Mouse (Mus musculus) right cerebral cortex, postnatal 36 days (tissue): ENCODE measurements around the gene Ngdn.
A peak's percentile ranks its signal among the peaks of the same experiment; 100 is the strongest.
"Not testable (repeated sequence)": the region's sequence is repeated elsewhere in the genome, so short reads cannot be mapped to it uniquely, and the experiment has no call there.

ENCODE experiments used
- DNase-seq, 2 experiments: peaks; one replicate each; pipeline ENCODE4 v3.0.0; 2022; ENCODE audit warnings: low spot score in 2 of 2, mixed read lengths in 1 of 2

The Ngdn gene

GRCm38 (mm10) chr14:55029034-55029698, 13.9 kb downstream of the Ngdn start:
- DNase-seq = no peak

- no peak for DNase-seq
These were observed 17.5 kb downstream of the Ngdn start for GRCm38 (mm10) chr14:55032695-55033225.

- DNase-seq = not testable (repeated sequence)
These were observed 28.4 kb downstream of the Ngdn start for GRCm38 (mm10) chr14:55043694-55044093.

- no peak for DNase-seq
These were observed 32.8 kb downstream of the Ngdn start for GRCm38 (mm10) chr14:55047971-55048531.

GRCm38 (mm10) chr14:55052496-55052895, 37.2 kb downstream of the Ngdn start:
- DNase-seq = peak; percentile 66 to 79

GRCm38 (mm10) chr14:55053050-55053449, 37.8 kb downstream of the Ngdn start:
- DNase-seq = no peak

GRCm38 (mm10) chr14:55053708-55054190, 38.5 kb downstream of the Ngdn start:
- peak; percentile 79 to 80 for DNase-seq

- no peak for DNase-seq
These were observed 39.0 kb downstream of the Ngdn start for GRCm38 (mm10) chr14:55054191-55054749.

GRCm38 (mm10) chr14:55055167-55055834, 40.0 kb downstream of the Ngdn start:
- peak; percentile 83 to 86 for DNase-seq

- no peak for DNase-seq
These were observed 43.8 kb downstream of the Ngdn start for GRCm38 (mm10) chr14:55059009-55059408.

- DNase-seq = no peak
These were observed 44.7 kb downstream of the Ngdn start for GRCm38 (mm10) chr14:55059931-55060330.

- DNase-seq = no peak
These were observed 46.6 kb downstream of the Ngdn start for GRCm38 (mm10) chr14:55061845-55062244.

GRCm38 (mm10) chr14:55062626-55063025, 47.4 kb downstream of the Ngdn start:
- DNase-seq = peak; percentile 72

GRCm38 (mm10) chr14:55063117-55063516, 47.9 kb downstream of the Ngdn start:
- DNase-seq = no peak

- no peak for DNase-seq
These were observed 48.5 kb downstream of the Ngdn start for GRCm38 (mm10) chr14:55063581-55064381.

GRCm38 (mm10) chr14:55064481-55065370, 49.5 kb downstream of the Ngdn start:
- DNase-seq = no peak

- no peak for DNase-seq
These were observed 50.1 kb downstream of the Ngdn start for GRCm38 (mm10) chr14:55065391-55065790.

- DNase-seq = no peak
These were observed 50.8 kb downstream of the Ngdn start for GRCm38 (mm10) chr14:55066042-55066441.

GRCm38 (mm10) chr14:55071756-55072155, 56.5 kb downstream of the Ngdn start:
- no peak for DNase-seq
